Mouse (Mus musculus) myocyte (in vitro differentiated cells): Measurements from ENCODE around the gene Kmt2d. TPM values are rescaled to one million over a fixed set of nuclear protein-coding genes. Genes with fewer than 3 reads are reported as not detected.

Source experiments
- H3K27me3 ChIP-seq: one replicate; pipeline ENCODE4 v1.6.1; 2011; ENCODE audit not compliant: control insufficient read depth, insufficient read depth, insufficient read length
- H3K36me3 ChIP-seq: one replicate; pipeline ENCODE4 v1.6.1; 2011; ENCODE audit not compliant: control insufficient read depth, insufficient read depth
- H3K4me2 ChIP-seq: one replicate; pipeline ENCODE4 v1.6.1; 2011; ENCODE audit warnings: low read depth, control low read depth
- H3K4me3 ChIP-seq: one replicate; pipeline ENCODE4 v1.5.1; 2011; ENCODE audit warnings: mild to moderate bottlenecking, control low read depth, moderate library complexity
- H3K79me2 ChIP-seq: one replicate; pipeline ENCODE4 v1.6.1; 2011; ENCODE audit not compliant: control insufficient read depth, insufficient read depth
- H3ac ChIP-seq: one replicate; pipeline ENCODE4 v1.6.1; 2011; ENCODE audit not compliant: control insufficient read depth, insufficient read length
- CEBPB ChIP-seq: IDR thresholded peaks from 2 replicates; pipeline ENCODE4 v1.6.1; 2011; ENCODE audit warnings: mild to moderate bottlenecking, moderate library complexity; ENCODE audit not compliant: poor library complexity, insufficient read depth, severe bottlenecking
- E2F4 ChIP-seq: IDR thresholded peaks from one replicate; pipeline ENCODE4 v1.6.1; 2011; ENCODE audit warnings: mild to moderate bottlenecking, control low read depth, moderate library complexity; ENCODE audit not compliant: insufficient read depth
- MAX ChIP-seq: IDR thresholded peaks from one replicate; pipeline ENCODE4 v1.6.1; 2011; ENCODE audit warnings: low read depth, mild to moderate bottlenecking, control low read depth
- MYOD1 ChIP-seq, 3 experiments: IDR thresholded peaks; one replicate each; pipeline ENCODE4 v1.6.1; 2011; ENCODE audit warnings: control low read depth in 2 of 3, low read depth in 2 of 3, mild to moderate bottlenecking in 2 of 3, moderate library complexity in 1 of 3; ENCODE audit not compliant: insufficient read length in 2 of 3, control insufficient read depth in 1 of 3
- MYOG ChIP-seq, 3 experiments: IDR thresholded peaks; one replicate each; pipeline ENCODE4 v1.6.1; 2011; ENCODE audit warnings: control low read depth in 2 of 3, low read depth in 2 of 3, mild to moderate bottlenecking in 2 of 3; ENCODE audit not compliant: insufficient read length in 2 of 3, control insufficient read depth in 1 of 3, insufficient read depth in 1 of 3
- POLR2A ChIP-seq: IDR thresholded peaks from one replicate; pipeline ENCODE4 v1.6.1; 2011; ENCODE audit warnings: low read depth, mild to moderate bottlenecking, control low read depth, moderate library complexity; ENCODE audit not compliant: insufficient read length
- POLR2AphosphoS2 ChIP-seq: IDR thresholded peaks from one replicate; pipeline ENCODE4 v1.6.1; 2011; ENCODE audit warnings: low read depth, control low read depth; ENCODE audit not compliant: insufficient read length
- REST ChIP-seq: IDR thresholded peaks from one replicate; pipeline ENCODE4 v1.6.1; 2011; ENCODE audit warnings: mild to moderate bottlenecking, control low read depth, moderate library complexity; ENCODE audit not compliant: insufficient read depth, insufficient read length
- SRF ChIP-seq: IDR thresholded peaks from one replicate; pipeline ENCODE4 v1.6.1; 2011; ENCODE audit warnings: low read depth; ENCODE audit not compliant: control insufficient read depth, insufficient read length
- TCF12 ChIP-seq: IDR thresholded peaks from one replicate; pipeline ENCODE4 v1.6.1; 2011; ENCODE audit warnings: mild to moderate bottlenecking, control low read depth; ENCODE audit not compliant: poor library complexity, insufficient read depth, severe bottlenecking
- TCF3 ChIP-seq: IDR thresholded peaks from one replicate; pipeline ENCODE4 v1.6.1; 2011; ENCODE audit warnings: low read depth, control low read depth; ENCODE audit not compliant: insufficient read length
- USF1 ChIP-seq: IDR thresholded peaks from one replicate; pipeline ENCODE4 v1.6.1; 2011; ENCODE audit warnings: low read depth, mild to moderate bottlenecking, control low read depth, moderate library complexity
- polyA plus RNA-seq: library from polyadenylated mRNA; unstranded; fragments of >200 nt; fragmentation: generic; extraction: Trizol; gene quantifications from one replicate; pipeline ENCODE4 v1.2.1, GENCODE M21; 2012; ENCODE audit warnings: missing spikeins

The Kmt2d gene
- polyA plus RNA-seq, 1 experiment = 27.1 TPM

DNA sequence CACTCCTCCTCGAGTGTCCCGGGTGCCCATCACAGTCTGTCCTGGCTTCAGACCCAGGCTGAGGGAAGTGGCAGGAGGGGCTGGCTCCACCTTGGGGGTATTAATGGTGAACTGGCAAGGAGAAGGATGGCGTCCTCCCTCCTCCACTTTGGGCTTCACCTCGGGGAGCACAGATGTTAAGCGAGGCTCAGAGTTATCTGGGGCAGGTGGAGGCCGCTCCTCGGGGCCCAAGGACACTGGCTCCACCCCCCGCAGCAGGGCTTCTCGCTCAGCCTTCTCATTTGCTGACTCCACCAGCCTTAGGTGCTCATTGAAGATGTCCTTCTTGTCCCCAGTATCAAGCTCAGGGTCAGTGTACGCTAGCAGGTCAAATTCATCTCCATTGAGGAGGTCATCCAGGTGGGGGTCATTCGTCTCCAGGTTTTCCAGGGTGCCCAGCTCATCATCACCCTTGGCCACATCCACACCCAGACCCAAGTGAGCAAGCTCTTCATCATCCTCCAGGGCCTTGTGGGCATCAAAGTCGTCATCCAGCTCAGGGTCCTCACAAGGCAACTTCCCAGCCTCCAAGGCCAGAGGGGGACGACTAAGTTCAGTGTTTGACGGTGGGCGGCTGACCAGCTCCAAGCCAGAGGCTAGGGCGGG is 20.9 kb downstream of the Kmt2d start:
- peaks cover 14% of the 10 kb centered on the region for H3K79me2 ChIP-seq
- peak; percentile 26 for TF ChIP-seq POLR2AphosphoS2
- no peak for TF ChIP-seq USF1
- TF ChIP-seq CEBPB = no peak
- H3K27me3 ChIP-seq = no peaks in the 10 kb centered on the region
- H3K4me3 ChIP-seq = no peak overlapping the region
- peaks cover 55% of the 10 kb centered on the region for H3K36me3 ChIP-seq
- no peak overlapping the region for H3K4me2 ChIP-seq
- no peak overlapping the region for H3ac ChIP-seq

DNA sequence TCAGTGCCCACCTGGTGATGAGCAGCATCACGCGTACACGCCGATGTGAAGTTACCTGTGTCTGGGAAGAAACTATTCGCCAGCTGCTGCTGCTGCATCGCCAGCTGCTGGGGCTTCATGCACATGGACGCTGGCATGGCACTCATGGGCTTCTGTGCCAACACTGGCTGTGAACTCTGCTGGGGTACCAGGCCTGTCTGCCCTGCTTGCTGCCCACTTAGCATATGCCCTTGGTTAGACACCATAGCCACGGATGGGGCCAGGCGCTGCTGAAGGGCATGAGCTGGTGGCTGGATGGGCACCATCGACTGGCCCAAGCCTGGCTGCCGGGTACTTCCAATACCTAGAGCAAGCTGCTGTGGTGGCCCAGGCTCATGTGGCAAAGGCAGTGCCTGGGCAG is 21.8 kb downstream of the Kmt2d start:
- TF ChIP-seq CEBPB (no peak), MAX (no peak), POLR2AphosphoS2 (peak; percentile 26), POLR2A (peak; percentile 5), TCF3 (no peak)
- no peaks in the 10 kb centered on the region for H3K27me3 ChIP-seq
- H3K4me3 ChIP-seq = no peak overlapping the region
- H3ac ChIP-seq = no peak overlapping the region
- H3K36me3 ChIP-seq = peaks cover 62% of the 10 kb centered on the region
- no peak overlapping the region for H3K4me2 ChIP-seq
- peaks cover 14% of the 10 kb centered on the region for H3K79me2 ChIP-seq

DNA sequence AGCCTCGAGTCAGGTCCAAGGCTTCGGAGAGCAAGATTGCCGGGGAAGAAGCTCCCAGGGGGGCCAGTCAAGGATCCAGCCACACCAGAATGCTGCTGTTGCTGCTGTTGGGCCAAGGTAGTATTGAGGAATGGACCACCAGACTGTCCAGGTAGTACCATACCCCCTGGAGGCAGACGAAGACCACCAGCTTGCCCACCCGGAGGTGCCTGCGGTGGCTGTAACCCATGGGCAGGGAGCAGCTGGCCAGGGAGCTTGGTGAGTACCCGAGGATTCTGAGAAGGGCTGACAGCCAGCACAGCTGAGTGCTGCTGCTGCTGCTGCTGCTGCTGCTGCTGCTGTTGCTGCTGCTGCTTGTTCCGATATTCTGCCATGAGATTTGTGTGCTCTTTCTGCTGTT is 24.9 kb downstream of the Kmt2d start:
- Histone ChIP-seq H3K4me3 (no peak overlapping the region), H3K4me2 (no peak overlapping the region), H3K36me3 (peaks cover 55% of the 10 kb centered on the region), H3K79me2 (peaks cover 14% of the 10 kb centered on the region), H3K27me3 (no peaks in the 10 kb centered on the region), H3ac (no peak overlapping the region)
- no peak for TF ChIP-seq MYOG (IDR thresholded peaks at IDR 0.05; ENCODE audit: control insufficient read depth in 1 of 3, insufficient read depth in 1 of 3, insufficient read length in 2 of 3, low read depth in 2 of 3)

DNA sequence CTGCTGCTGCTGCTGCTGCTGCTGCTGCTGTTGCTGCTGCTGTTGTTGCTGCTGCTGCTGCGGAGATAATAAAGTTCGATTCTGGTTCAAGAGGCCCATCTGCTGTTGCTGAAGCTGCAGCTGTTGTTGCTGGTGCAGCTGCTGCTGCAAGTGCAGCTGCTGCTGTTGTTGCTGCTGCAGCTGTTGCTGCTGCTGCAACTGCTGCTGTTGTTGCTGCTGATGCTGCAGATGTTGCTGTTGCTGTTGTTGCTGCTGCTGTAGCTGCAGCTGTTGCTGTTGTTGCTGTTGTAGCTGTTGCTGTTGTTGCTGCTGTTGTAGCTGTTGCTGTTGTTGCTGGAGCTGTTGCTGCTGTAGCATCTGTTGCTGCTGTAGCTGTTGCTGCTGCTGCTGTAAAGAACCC is 25.9 kb downstream of the Kmt2d start:
- Histone ChIP-seq H3K36me3 (peaks cover 59% of the 10 kb centered on the region), H3K79me2 (peaks cover 14% of the 10 kb centered on the region), H3K27me3 (no peaks in the 10 kb centered on the region), H3K4me2 (no peak overlapping the region), H3ac (no peak overlapping the region), H3K4me3 (no peak overlapping the region)
- TF ChIP-seq POLR2A (peak; percentile 34), TCF12 (no peak), MYOD1 (IDR thresholded peaks at IDR 0.05; ENCODE audit: control insufficient read depth in 1 of 3, insufficient read length in 2 of 3, low read depth in 2 of 3) (peak in 2 of 3 experiments; percentile 93 to 94), USF1 (no peak), POLR2AphosphoS2 (peak; percentile 59), MAX (no peak), CEBPB (no peak), MYOG (IDR thresholded peaks at IDR 0.05; ENCODE audit: control insufficient read depth in 1 of 3, insufficient read depth in 1 of 3, insufficient read length in 2 of 3, low read depth in 2 of 3) (peak in 2 of 3 experiments; percentile 74 to 92), TCF3 (peak; percentile 91), E2F4 (no peak), SRF (no peak), REST (no peak)

DNA sequence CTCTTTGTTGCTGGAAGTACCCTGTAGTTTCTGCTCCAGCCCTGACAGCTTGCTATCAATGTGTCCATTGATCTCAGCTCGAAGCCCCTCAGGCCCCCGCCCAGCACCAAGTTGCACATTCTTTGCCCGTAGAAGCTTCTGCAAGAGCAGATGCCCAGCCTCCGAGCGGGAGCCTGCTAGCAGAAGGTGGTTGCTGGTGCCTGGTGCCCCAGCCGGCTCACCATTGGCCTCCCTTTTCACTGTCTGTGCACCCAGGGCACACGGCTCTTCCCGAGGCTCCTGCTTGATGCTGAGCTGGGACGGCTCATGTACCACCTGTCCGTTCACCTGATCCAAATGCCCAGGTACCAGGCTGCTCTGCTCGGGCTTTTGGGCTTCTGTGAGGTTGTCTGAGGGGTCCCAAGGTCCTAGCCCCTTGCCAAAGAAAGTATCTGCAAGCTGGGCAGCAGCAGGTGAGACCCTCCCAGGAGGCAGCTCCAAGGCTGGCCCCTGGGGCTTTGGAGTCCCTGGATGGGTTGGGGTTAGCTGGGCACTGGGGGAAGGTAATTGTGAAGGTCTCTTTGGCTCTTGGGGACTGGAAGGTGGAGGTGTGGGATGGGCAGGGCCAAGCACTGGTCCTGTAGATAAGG is 27.3 kb downstream of the Kmt2d start:
- H3K4me3 ChIP-seq = no peak overlapping the region
- H3K79me2 ChIP-seq = peaks cover 4% of the 10 kb centered on the region
- no peaks in the 10 kb centered on the region for H3K27me3 ChIP-seq
- peaks cover 53% of the 10 kb centered on the region for H3K36me3 ChIP-seq
- no peak overlapping the region for H3K4me2 ChIP-seq
- TF ChIP-seq SRF = no peak
- no peak for TF ChIP-seq REST
- no peak for TF ChIP-seq USF1
- no peak for TF ChIP-seq POLR2AphosphoS2
- TF ChIP-seq MYOG (IDR thresholded peaks at IDR 0.05; ENCODE audit: control insufficient read depth in 1 of 3, insufficient read depth in 1 of 3, insufficient read length in 2 of 3, low read depth in 2 of 3) = no peak
- no peak for TF ChIP-seq E2F4
- TF ChIP-seq CEBPB = no peak
- TF ChIP-seq MYOD1 (IDR thresholded peaks at IDR 0.05; ENCODE audit: control insufficient read depth in 1 of 3, insufficient read length in 2 of 3, low read depth in 2 of 3) = no peak
- no peak for TF ChIP-seq MAX
- TF ChIP-seq TCF3 = no peak
- TF ChIP-seq TCF12 = no peak
- no peak for TF ChIP-seq POLR2A
- H3ac ChIP-seq = no peak overlapping the region
